In genomic region chr9:122729500-122729899, GRCm38 (mm10) we compare ENCODE assay signal across 9 mouse cellular contexts. TPM values are rescaled to one million over a fixed set of nuclear protein-coding genes. Genes with fewer than 3 reads are reported as not detected.
DNase-seq lines count a peak whose midpoint lies in the region; ATAC-seq and TF ChIP-seq lines count a peak whose summit lies in the region.
"Had no signal": no experiment of that assay in that cellular context is flagged by ENCODE, and none has a peak within 500 bp of the region (broad histone marks: within the 10 kb centered on the region; RNA-seq: fewer than 3 reads in every experiment).

No protein-coding gene starts in this region.

- no peak for TF ChIP-seq POLR2A in kidney, adult 2 months (IDR thresholded peaks at IDR 0.05; ENCODE audit: low read depth, low read length)

- no peak overlapping the region for H3ac ChIP-seq in C2C12 (ENCODE audit: control insufficient read depth, insufficient read length, low read depth)

- H3K36me3 ChIP-seq in C2C12 (ENCODE audit: control insufficient read depth, insufficient read depth): no peaks in the 10 kb centered on the region
- H3K36me3 ChIP-seq in forebrain, embryonic 15.5 days: no peaks in the 10 kb centered on the region
- H3K36me3 ChIP-seq in kidney, adult 2 months (ENCODE audit: control insufficient read depth, insufficient read depth, low read length): no peaks in the 10 kb centered on the region
- no peaks in the 10 kb centered on the region for H3K36me3 ChIP-seq in neural tube, embryonic 15.5 days
- H3K36me3 ChIP-seq: heart, embryonic 13.5 days had no signal

- H3K79me2 ChIP-seq in C2C12 (ENCODE audit: control insufficient read depth, insufficient read depth): no peaks in the 10 kb centered on the region

- H3K4me3 ChIP-seq in C2C12 (ENCODE audit: insufficient read depth, poor library complexity, severe bottlenecking): no peak overlapping the region
- no peak overlapping the region for H3K4me3 ChIP-seq in forebrain, embryonic 15.5 days
- H3K4me3 ChIP-seq in kidney, adult 2 months (ENCODE audit: insufficient read depth, low read depth, low read length): no peak overlapping the region
- H3K4me3 ChIP-seq in neural tube, embryonic 15.5 days (replicated peaks): no peak overlapping the region
- H3K4me3 ChIP-seq: heart, embryonic 13.5 days had no signal

- peak; percentile 44 for TF ChIP-seq CTCF in C2C12 (IDR thresholded peaks at IDR 0.05; ENCODE audit: control insufficient read depth, insufficient read depth, insufficient read length)
- peak; percentile 36 for TF ChIP-seq CTCF in kidney, adult 2 months (conservative IDR thresholded peaks at IDR 0.05; ENCODE audit: insufficient read depth, insufficient read length, low read depth, low read length)

- H3K79me3 ChIP-seq in C2C12 (ENCODE audit: low read depth): no peaks in the 10 kb centered on the region

- peak; percentile 78 for ATAC-seq in forebrain, embryonic 15.5 days (replicated peaks)
- ATAC-seq in neural tube, embryonic 15.5 days (ENCODE audit: low FRiP score): peak; percentile 90

- H3K4me2 ChIP-seq in forebrain, embryonic 15.5 days (replicated peaks): no peak overlapping the region
- peak overlapping the region; percentile 36 for H3K4me2 ChIP-seq in neural tube, embryonic 15.5 days
- H3K4me2 ChIP-seq: heart, embryonic 13.5 days had no signal

- H3K27ac ChIP-seq in forebrain, embryonic 15.5 days (replicated peaks): no peak overlapping the region
- H3K27ac ChIP-seq in kidney, adult 2 months (ENCODE audit: insufficient read depth, low read depth, low read length): no peak overlapping the region
- no peak overlapping the region for H3K27ac ChIP-seq in neural tube, embryonic 15.5 days (replicated peaks)
- H3K27ac ChIP-seq: heart, embryonic 13.5 days had no signal

- peak; percentile 64 for DNase-seq in 416B (ENCODE audit: low read depth)
- peak; percentile 16 for DNase-seq in c-Kit-positive CD71-positive TER-119-negative erythroid progenitor cells, embryonic 14.5 days (ENCODE audit: low read depth)
- DNase-seq in kidney, adult 2 months: peak; percentile 64
- DNase-seq in left cerebral cortex, postnatal 4 days: peak; percentile 56
- DNase-seq in spleen, postnatal 14 days (ENCODE audit: low spot score in 2 of 2): no peak

- WGBS in forebrain, embryonic 15.5 days: 17% methylated on average over 10 of the region's 10 CpGs
- WGBS in kidney, adult 2 months: 13% methylated on average over 10 of the region's 10 CpGs
- WGBS in neural tube, embryonic 15.5 days: 17% methylated on average over 10 of the region's 10 CpGs

- no peak overlapping the region for H3K9ac ChIP-seq in forebrain, embryonic 15.5 days (replicated peaks)
- H3K9ac ChIP-seq in neural tube, embryonic 15.5 days (replicated peaks): no peak overlapping the region
- H3K9ac ChIP-seq: heart, embryonic 13.5 days had no signal

- H3K4me1 ChIP-seq in forebrain, embryonic 15.5 days: peaks cover 9% of the 10 kb centered on the region; the same call in 1 of the 2 replicates
- H3K4me1 ChIP-seq in kidney, adult 2 months (ENCODE audit: control insufficient read depth, insufficient read depth, low read length): no peaks in the 10 kb centered on the region
- H3K4me1 ChIP-seq in neural tube, embryonic 15.5 days: peaks cover 13% of the 10 kb centered on the region

- peaks cover 27% of the 10 kb centered on the region for H3K27me3 ChIP-seq in C2C12 (ENCODE audit: control insufficient read depth, insufficient read depth, insufficient read length)
- peaks cover 16% of the 10 kb centered on the region; the same call in 1 of the 2 replicates for H3K27me3 ChIP-seq in forebrain, embryonic 15.5 days
- H3K27me3 ChIP-seq in kidney, adult 2 months (replicated peaks; ENCODE audit: control insufficient read depth, insufficient read depth, low read length): no peaks in the 10 kb centered on the region
- peaks cover 47% of the 10 kb centered on the region for H3K27me3 ChIP-seq in neural tube, embryonic 15.5 days (replicated peaks)

- intact Hi-C loops in left cerebral cortex, postnatal 4 days (cut with DNase I): loop anchor here (5.0 kb wide), 1 partner anchor 482 kb away; no protein-coding TSS in a partner anchor

- no peaks in the 10 kb centered on the region for H3K9me3 ChIP-seq in forebrain, embryonic 15.5 days
- H3K9me3 ChIP-seq in neural tube, embryonic 15.5 days (replicated peaks): no peaks in the 10 kb centered on the region
- H3K9me3 ChIP-seq: heart, embryonic 13.5 days had no signal

TF ChIP-seq in C2C12, 6 proteins besides CTCF, POLR2A, EP300 and RAD21:
- TF ChIP-seq MYOG (IDR thresholded peaks at IDR 0.05; ENCODE audit: control insufficient read depth, extremely low read depth, insufficient read length) (no peak), FOSL1 (IDR thresholded peaks at IDR 0.05; ENCODE audit: insufficient read depth, low read length, poor library complexity, severe bottlenecking) (no peak), CEBPB (IDR thresholded peaks at IDR 0.05; ENCODE audit: low read depth) (no peak), MAX (IDR thresholded peaks at IDR 0.05) (no peak), MYOD1 (IDR thresholded peaks at IDR 0.05; ENCODE audit: control insufficient read depth, insufficient read length, low read depth) (no peak), USF1 (IDR thresholded peaks at IDR 0.05; ENCODE audit: low read depth) (no peak)

RNA-seq across cellular contexts. Expression of gene Topaz1, which starts 17.6 kb away (rescaled TPM):
- polyA plus RNA-seq in C2C12 (2012; fragmentation: generic; extraction: Trizol): not detected
- polyA plus RNA-seq in forebrain, embryonic 15.5 days (2015; fragmentation: Nextera tagmentation; extraction: Ambion mirVana): not detected in 2 replicates
- polyA plus RNA-seq in kidney, adult 2 months (2012; rRNA removed): not detected in 2 replicates
- total RNA-seq in left cerebral cortex, postnatal 4 days (2021): not detected
- not detected in 2 replicates for polyA plus RNA-seq in neural tube, embryonic 15.5 days (2015; fragmentation: Nextera tagmentation; extraction: Ambion mirVana)
- polyA plus RNA-seq: heart, embryonic 13.5 days had no signal

Comparison
In these comparisons a context has a peak if more than half of its experiments do, and no peak if none do; other contexts are left out.
1. DNase-seq: peak in 416B (single experiment), c-Kit-positive CD71-positive TER-119-negative erythroid progenitor cells, embryonic 14.5 days (single experiment), kidney, adult 2 months (single experiment) and left cerebral cortex, postnatal 4 days (single experiment); none in spleen, postnatal 14 days (0 of 2).